Mouse (Mus musculus) left cerebral cortex, postnatal 14 days (tissue): ENCODE data around the gene Sdhb. TPM values are rescaled to one million over a fixed set of nuclear protein-coding genes. Genes with fewer than 3 reads are reported as not detected.

Experiments
- DNase-seq, 2 experiments: peaks; one replicate each; pipeline ENCODE4 v3.0.0; 2021 to 2022; ENCODE audit warnings: low spot score in 2 of 2, mixed read lengths in 1 of 2
- intact Hi-C: fragments of 180-260 bp; cut with DNase I; formaldehyde crosslinking; loops from one replicate; pipeline ENCODE4 v1.15.1; 2025
- total RNA-seq, 2 experiments: library from RNA; stranded (reverse); gene quantifications; 2 replicates each; pipeline ENCODE4 v1.2.3; 2021

Gene Sdhb
- total RNA-seq, 2 experiments from 2014 or later = 196 to 202 TPM

GRCm38 (mm10) chr4:140996812-140997211, 35.8 kb downstream of the Sdhb start:
- intact Hi-C loops = no loop called here
- no peak for DNase-seq

- peak; percentile 56 to 57 for DNase-seq
- intact Hi-C loops = no loop called here
Observed at GRCm38 (mm10) chr4:141005983-141006382, 45.0 kb downstream of the Sdhb start.

GRCm38 (mm10) chr4:141008028-141008427, 47.0 kb downstream of the Sdhb start:
- intact Hi-C loops = no loop called here
- no peak for DNase-seq

- intact Hi-C loops = no loop called here
- no peak for DNase-seq
Observed at GRCm38 (mm10) chr4:141010118-141010517, 49.1 kb downstream of the Sdhb start, which contains the start of gene Mfap2. TSS of gene Mfap2 (plus strand) at chr4:141010418.

GRCm38 (mm10) chr4:141010526-141010925, 49.5 kb downstream of the Sdhb start:
- intact Hi-C loops = no loop called here
- no peak for DNase-seq

- intact Hi-C loops = no loop called here
Observed at GRCm38 (mm10) chr4:141010941-141011429, 50.0 kb downstream of the Sdhb start.

GRCm38 (mm10) chr4:141011556-141012328, 50.7 kb downstream of the Sdhb start:
- intact Hi-C loops = no loop called here
- DNase-seq = no peak

More at GRCm38 (mm10) chr4:141010941-141011429, 50.0 kb downstream of the Sdhb start:
- no peak for DNase-seq

GRCm38 (mm10) chr4:141012558-141012957, 51.6 kb downstream of the Sdhb start:
- intact Hi-C loops = no loop called here
- DNase-seq = no peak

GRCm38 (mm10) chr4:141014114-141014513, 53.1 kb downstream of the Sdhb start:
- intact Hi-C loops = no loop called here
- no peak for DNase-seq

GRCm38 (mm10) chr4:141014856-141015255, 53.9 kb downstream of the Sdhb start:
- no peak for DNase-seq
- intact Hi-C loops = no loop called here

GRCm38 (mm10) chr4:141015356-141015755, 54.4 kb downstream of the Sdhb start:
- intact Hi-C loops = no loop called here
- DNase-seq = no peak

- intact Hi-C loops = no loop called here
- peak in 1 of 2 experiments; percentile 76 for DNase-seq
Observed at GRCm38 (mm10) chr4:141016311-141016710, 55.3 kb downstream of the Sdhb start.

GRCm38 (mm10) chr4:141017657-141018436, 56.8 kb downstream of the Sdhb start:
- no peak for DNase-seq
- intact Hi-C loops = no loop called here

GRCm38 (mm10) chr4:141020220-141020619, 59.2 kb downstream of the Sdhb start:
- intact Hi-C loops = no loop called here
- no peak for DNase-seq

GRCm38 (mm10) chr4:141020811-141021613, 60.0 kb downstream of the Sdhb start:
- no peak for DNase-seq
- intact Hi-C loops = no loop called here

- intact Hi-C loops = no loop called here
- DNase-seq = no peak
Observed at GRCm38 (mm10) chr4:141021614-141021929, 60.6 kb downstream of the Sdhb start.

GRCm38 (mm10) chr4:141024052-141024451, 63.0 kb downstream of the Sdhb start:
- peak in 1 of 2 experiments; percentile 56 for DNase-seq
- intact Hi-C loops = no loop called here

GRCm38 (mm10) chr4:141024992-141025391, 64.0 kb downstream of the Sdhb start:
- DNase-seq = no peak

More at GRCm38 (mm10) chr4:141024992-141025391, 64.0 kb downstream of the Sdhb start:
- intact Hi-C loops = no loop called here
